Mouse (Mus musculus) CD4-positive, CD25-positive, alpha-beta regulatory T cell, adult 4 months (primary cell): ENCODE data around the gene Ift80. TPM values are rescaled to one million over a fixed set of nuclear protein-coding genes. Genes with fewer than 3 reads are reported as not detected.

Experiments used
- ATAC-seq: one replicate; pipeline ENCODE4 v1.8.0; 2017
- polyA plus RNA-seq, 2 experiments: library from polyadenylated mRNA; unstranded; fragments of 100-300 nt; shearing (Covaris generic); gene quantifications; one replicate each; pipeline ENCODE4 v1.2.1; 2017

Gene Ift80
- polyA plus RNA-seq, 2 experiments from 2014 or later, result 165 to 175 TPM

DNA sequence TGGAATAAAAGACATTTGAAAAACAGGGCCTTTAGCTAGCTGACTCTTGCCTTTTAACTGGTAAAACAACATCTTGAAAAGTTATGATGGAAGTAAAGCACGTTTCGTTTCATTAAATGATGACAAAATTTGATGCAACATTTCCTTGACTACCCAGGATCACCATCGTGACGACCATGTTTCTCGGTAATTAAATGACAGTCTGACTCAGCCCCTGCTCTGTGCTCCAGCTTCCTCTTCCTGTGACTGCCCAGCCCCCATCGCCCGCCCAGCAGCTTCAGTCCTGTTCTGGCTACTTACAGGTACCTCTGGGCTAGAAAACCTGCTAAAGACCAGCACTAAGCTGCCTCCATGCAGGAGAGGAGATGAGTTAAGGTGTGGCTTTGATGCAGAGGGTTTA lies 70.1 kb downstream of the Ift80 start:
- peak; percentile 62 for ATAC-seq

- no peak for ATAC-seq
These were observed 75.8 kb downstream of the Ift80 start for GRCm38 (mm10) chr3:68928619-68929018.

GRCm38 (mm10) chr3:68907509-68907908 lies 96.9 kb downstream of the Ift80 start:
- ATAC-seq, result no peak

GRCm38 (mm10) chr3:68904902-68905778 lies 99.2 kb downstream of the Ift80 start:
- ATAC-seq, result peak; percentile 23

- ATAC-seq, result peak; percentile 65
These were observed 101.7 kb downstream of the Ift80 start for GRCm38 (mm10) chr3:68902636-68903035.

- ATAC-seq, result no peak
These were observed 107.2 kb downstream of the Ift80 start for GRCm38 (mm10) chr3:68897154-68897553.

- ATAC-seq, result no peak
These were observed 108.9 kb downstream of the Ift80 start for GRCm38 (mm10) chr3:68895426-68895825.

- no peak for ATAC-seq
These were observed 117.5 kb downstream of the Ift80 start for GRCm38 (mm10) chr3:68886845-68887244.

DNA sequence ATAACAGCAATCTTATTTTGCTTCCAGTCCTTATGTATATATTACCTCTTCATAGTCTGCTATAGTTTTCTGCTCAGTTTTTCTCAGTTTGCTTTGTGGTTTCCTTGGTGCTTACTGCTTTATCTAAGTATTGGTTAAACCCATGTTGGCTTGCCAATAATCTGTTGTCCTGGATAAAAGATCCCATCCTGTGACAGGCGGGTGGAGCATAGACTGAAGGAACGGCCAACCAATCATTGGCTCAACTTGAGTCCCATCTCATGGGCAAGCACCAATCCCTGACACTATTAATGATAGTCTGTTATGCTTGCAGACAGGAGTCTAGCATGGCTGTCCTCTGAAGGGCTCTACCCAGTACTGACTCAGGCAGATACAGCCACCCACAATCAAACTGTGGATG lies 130.3 kb downstream of the Ift80 start:
- ATAC-seq, result no peak

- no peak for ATAC-seq
These were observed 133.8 kb downstream of the Ift80 start for GRCm38 (mm10) chr3:68870568-68870950.

DNA sequence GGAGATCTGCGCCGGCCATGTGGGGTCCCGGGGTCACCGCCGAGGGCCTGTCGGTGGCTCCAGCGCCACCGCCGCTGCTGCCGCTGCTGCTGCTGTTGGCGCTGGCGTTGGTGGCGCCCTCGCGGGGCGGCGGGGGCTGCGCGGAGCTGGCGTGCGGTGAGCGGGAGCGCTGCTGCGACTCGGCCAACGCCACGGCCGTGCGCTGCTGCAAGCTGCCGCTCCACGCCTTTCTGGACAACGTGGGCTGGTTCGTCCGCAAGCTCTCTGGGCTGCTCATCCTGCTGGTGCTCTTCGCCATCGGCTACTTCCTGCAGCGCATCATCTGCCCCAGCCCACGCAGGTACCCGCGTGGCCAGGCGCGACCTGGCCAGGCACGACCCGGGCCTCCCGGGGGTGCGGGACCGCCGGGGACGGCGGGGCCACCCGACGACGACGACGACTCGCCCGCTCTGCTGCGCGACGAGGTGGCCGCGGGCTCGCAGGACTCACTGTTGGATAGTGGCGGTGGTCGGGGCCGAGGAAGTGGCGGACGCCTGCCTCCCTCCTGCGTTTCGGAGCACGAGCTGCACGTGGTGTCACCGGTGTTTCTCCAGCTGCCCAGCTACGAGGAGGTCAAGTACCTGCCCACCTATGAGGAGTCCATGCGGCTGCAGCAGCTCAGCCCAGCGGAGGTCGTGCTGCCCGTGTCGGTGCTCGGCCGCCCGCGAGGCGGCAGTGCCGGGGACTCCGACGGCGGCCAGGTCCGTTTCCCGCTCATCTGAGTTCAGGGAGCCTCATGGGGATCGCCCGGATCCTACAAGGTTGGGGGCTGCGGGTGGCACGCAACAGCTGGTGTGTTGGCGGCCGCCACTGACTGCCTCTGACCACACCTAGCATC lies 134.4 kb downstream of the Ift80 start:
- ATAC-seq, result peak; percentile 54

GRCm38 (mm10) chr3:68869211-68869690 lies 135.1 kb downstream of the Ift80 start, which contains the start of gene 1110032F04Rik:
Gene 1110032F04Rik (plus strand): TSS chr3:68869586.
- peak; percentile 79 for ATAC-seq

DNA sequence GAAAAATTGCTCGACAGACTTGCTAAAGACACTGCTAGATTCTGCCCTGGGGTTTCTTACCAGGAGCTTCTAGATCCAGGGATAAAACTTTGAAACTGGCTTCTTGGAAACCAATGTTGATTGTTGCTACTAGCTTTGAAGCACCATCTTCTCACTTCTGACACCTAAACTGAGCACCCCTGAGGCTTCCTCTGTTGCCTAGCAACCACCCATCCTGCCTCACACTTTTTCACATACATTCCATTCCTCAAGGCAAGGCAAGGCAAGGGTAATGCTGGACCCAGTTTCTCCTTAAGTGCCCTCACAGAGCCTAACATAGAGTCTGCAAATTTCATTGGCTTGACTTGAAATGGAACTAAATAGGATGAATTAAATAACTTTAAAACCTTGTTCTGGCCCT lies 152.0 kb downstream of the Ift80 start:
- no peak for ATAC-seq

DNA sequence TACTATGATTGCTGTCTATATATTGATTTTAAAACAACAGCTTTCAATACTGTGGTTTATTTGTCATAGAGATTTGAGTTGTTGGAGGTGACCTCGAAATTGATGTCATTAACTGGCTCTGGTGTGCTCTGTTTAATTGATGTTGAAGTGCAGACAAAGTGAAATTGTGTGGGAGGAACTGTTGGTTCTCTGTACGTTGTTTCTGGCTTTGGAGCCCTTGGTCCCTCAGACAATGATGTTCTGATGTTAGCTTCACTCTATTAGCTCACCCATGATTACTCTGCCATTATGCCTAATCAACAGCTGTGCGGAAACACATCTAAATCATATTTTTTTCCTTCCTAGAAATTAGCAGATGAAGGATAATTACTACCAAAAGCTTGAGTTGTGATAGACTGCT lies 156.0 kb downstream of the Ift80 start:
- no peak for ATAC-seq

- ATAC-seq, result no peak
These were observed 160.3 kb downstream of the Ift80 start for GRCm38 (mm10) chr3:68844025-68844424.

Other genes starting within 250 kb of the Ift80 start
- 1 to 10 TPM in 1 of 2 experiments, under 1 TPM in 1; 0.85 to 2.9 TPM for gene 1110032F04Rik, start 135.0 kb downstream of the Ift80 start, polyA plus RNA-seq
- gene Smc4, start 168 bp upstream of the Ift80 start, polyA plus RNA-seq, result 100 to 1,000 TPM; 450 to 528 TPM
- 10 to 100 TPM; 32.7 to 40.1 TPM for gene Trim59, start 40.2 kb upstream of the Ift80 start, polyA plus RNA-seq
- 10 to 100 TPM; 27.6 to 39.6 TPM for gene Kpna4, start 122.5 kb upstream of the Ift80 start, polyA plus RNA-seq
- not detected for gene Arl14, start 217.8 kb upstream of the Ift80 start, polyA plus RNA-seq